Mouse (Mus musculus) layer of hippocampus, postnatal 14 days (tissue): Measurements from ENCODE around the gene Bnip3. TPM values are rescaled to one million over a fixed set of nuclear protein-coding genes. Genes with fewer than 3 reads are reported as not detected.

Experiments used
- DNase-seq, 2 experiments: peaks; one replicate each; pipeline ENCODE4 v3.0.0; 2021 to 2022; ENCODE audit warnings: low spot score in 2 of 2, mixed read lengths in 1 of 2
- total RNA-seq, 2 experiments: library from RNA; stranded (reverse); gene quantifications; 2 replicates each; pipeline ENCODE4 v1.2.3; 2021

Bnip3 gene
- total RNA-seq, 2 experiments from 2014 or later = 121 to 129 TPM

GRCm38 (mm10) chr7:138845544-138846391, 63.6 kb downstream of the Bnip3 start, which contains the start of the genes Ppp2r2d and Mapk1ip1:
Gene Ppp2r2d (plus strand): TSS chr7:138846079.
Gene Mapk1ip1 (minus strand): TSS chr7:138846273.
- DNase-seq = peak; percentile 95 to 96

- no peak for DNase-seq
Measured at GRCm38 (mm10) chr7:138845111-138845510, 64.2 kb downstream of the Bnip3 start.

- DNase-seq = no peak
Measured at GRCm38 (mm10) chr7:138843421-138843820, 65.9 kb downstream of the Bnip3 start.

GRCm38 (mm10) chr7:138841436-138842151, 67.7 kb downstream of the Bnip3 start:
- no peak for DNase-seq

Other genes with a start within 250 kb of the Bnip3 start
- 10 to 100 TPM; 78.1 to 78.9 TPM for gene Ppp2r2d, start 63.4 kb downstream of the Bnip3 start, total RNA-seq
- gene Mapk1ip1, start 63.2 kb downstream of the Bnip3 start, total RNA-seq = 10 to 100 TPM; 41.6 to 42.3 TPM
- 10 to 100 TPM; 54.3 to 55.0 TPM for gene Jakmip3, start 31.2 kb upstream of the Bnip3 start, total RNA-seq
- gene Dpysl4, start 176.5 kb upstream of the Bnip3 start, total RNA-seq = 100 to 1,000 TPM; 102 to 105 TPM